In the genomic region with DNA sequence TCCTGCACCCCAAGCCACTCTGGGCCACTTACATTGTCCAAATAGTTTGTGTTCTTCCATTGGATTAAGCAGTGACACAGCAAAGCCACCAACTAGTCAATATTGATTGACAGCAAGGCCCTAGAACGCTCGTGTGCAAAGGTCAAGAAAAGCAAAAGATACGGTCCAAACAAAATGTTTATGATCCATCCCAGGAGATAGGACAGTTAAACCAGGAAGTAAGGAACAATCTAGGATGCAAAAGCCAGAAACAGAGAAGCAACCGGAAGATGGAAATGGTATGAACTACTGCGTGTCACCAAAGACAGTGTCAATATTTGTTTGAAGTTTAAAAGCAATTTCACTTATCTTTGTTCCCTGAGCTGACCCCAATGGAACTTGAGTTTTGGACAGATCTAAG, we compare ENCODE assay signal across 24 mouse cellular contexts.
"Had no signal": no experiment of that assay in that cellular context is flagged by ENCODE, and none has a peak within 500 bp of the region (broad histone marks: within the 10 kb centered on the region; RNA-seq: fewer than 3 reads in every experiment).

No protein-coding gene starts in this region.

- H3K27me3 ChIP-seq: limb, embryonic 13.5 days; lung, embryonic 15.5 days; neural tube, embryonic 12.5 days; neural tube, embryonic 15.5 days; stomach, embryonic 15.5 days had no signal

- H3K9me3 ChIP-seq: limb, embryonic 10.5 days; limb, embryonic 13.5 days; lung, embryonic 15.5 days; megakaryocyte, embryonic 14.5 days; midbrain, embryonic 10.5 days; neural tube, embryonic 12.5 days; neural tube, embryonic 15.5 days; stomach, embryonic 15.5 days had no signal

- DNase-seq: kidney, adult 2 months; kidney, postnatal 25 days; layer of hippocampus, adult 9-11 months; lung, adult 18-20 months; lung, postnatal 10 days; lung, postnatal 36 days; midbrain, embryonic 14.5 days; right cerebral cortex, adult 18-20 months; right cerebral cortex, postnatal 14 days; right cerebral cortex, postnatal 4 days; spleen, adult 18-20 months; thymus, adult 2 months; thymus, postnatal 4 days had no signal

- H3K4me2 ChIP-seq: limb, embryonic 13.5 days; lung, embryonic 15.5 days; neural tube, embryonic 12.5 days; neural tube, embryonic 15.5 days; stomach, embryonic 15.5 days had no signal

- H3K9ac ChIP-seq: limb, embryonic 13.5 days; liver, embryonic 14.5 days; lung, embryonic 15.5 days; neural tube, embryonic 12.5 days; neural tube, embryonic 15.5 days; stomach, embryonic 15.5 days had no signal

- H3K27ac ChIP-seq: kidney, postnatal 0 days; layer of hippocampus, adult 2 months; limb, embryonic 10.5 days; limb, embryonic 13.5 days; liver, embryonic 14.5 days; lung, embryonic 15.5 days; midbrain, embryonic 10.5 days; neural tube, embryonic 12.5 days; neural tube, embryonic 15.5 days; stomach, embryonic 15.5 days had no signal

- H3K4me3 ChIP-seq: layer of hippocampus, adult 2 months; limb, embryonic 10.5 days; limb, embryonic 13.5 days; lung, embryonic 15.5 days; megakaryocyte, embryonic 14.5 days; midbrain, embryonic 10.5 days; neural tube, embryonic 12.5 days; neural tube, embryonic 15.5 days; stomach, embryonic 15.5 days had no signal

- H3K4me1 ChIP-seq: limb, embryonic 10.5 days; lung, embryonic 15.5 days; neural tube, embryonic 15.5 days; stomach, embryonic 15.5 days had no signal

- H3K36me3 ChIP-seq: limb, embryonic 10.5 days; limb, embryonic 13.5 days; lung, embryonic 15.5 days; midbrain, embryonic 10.5 days; neural tube, embryonic 12.5 days; neural tube, embryonic 15.5 days; stomach, embryonic 15.5 days had no signal
